Mouse (Mus musculus): ENCODE data around the gene Cyp3a13.
"Not testable (repeated sequence)": the region's sequence is repeated elsewhere in the genome, so short reads cannot be mapped to it uniquely, and the experiment has no call there.

Cyp3a13 gene

DNA sequence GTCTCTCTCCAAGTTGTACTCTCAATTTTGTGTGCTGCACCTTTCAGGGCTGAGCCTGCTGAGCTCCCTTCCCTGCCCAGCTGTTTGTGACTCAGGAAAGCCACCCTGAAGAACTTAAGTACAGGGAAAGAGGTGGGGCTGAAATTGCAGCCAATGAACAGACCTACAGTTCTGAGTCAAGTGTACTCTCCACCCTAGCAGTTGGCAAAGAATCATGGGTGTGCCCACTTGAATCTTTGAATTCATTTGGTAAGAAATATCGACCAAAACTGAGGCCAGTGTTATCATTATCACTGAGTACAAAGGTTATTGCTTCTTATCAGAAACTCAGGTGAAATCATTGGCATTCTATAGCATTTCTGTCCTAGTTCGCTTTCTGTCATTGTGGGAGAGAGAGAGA lies at the start of gene Cyp3a13:
Gene Cyp3a13, minus strand, starts transcription at position 88 of the 400 bp plus-strand sequence.
- DNase-seq (ENCODE audit: inconsistent ontology term) = no peak

GRCm38 (mm10) chr5:137966492-137966891 lies 45.1 kb upstream of the Cyp3a13 start:
- no peak for DNase-seq (ENCODE audit: inconsistent ontology term)

DNA sequence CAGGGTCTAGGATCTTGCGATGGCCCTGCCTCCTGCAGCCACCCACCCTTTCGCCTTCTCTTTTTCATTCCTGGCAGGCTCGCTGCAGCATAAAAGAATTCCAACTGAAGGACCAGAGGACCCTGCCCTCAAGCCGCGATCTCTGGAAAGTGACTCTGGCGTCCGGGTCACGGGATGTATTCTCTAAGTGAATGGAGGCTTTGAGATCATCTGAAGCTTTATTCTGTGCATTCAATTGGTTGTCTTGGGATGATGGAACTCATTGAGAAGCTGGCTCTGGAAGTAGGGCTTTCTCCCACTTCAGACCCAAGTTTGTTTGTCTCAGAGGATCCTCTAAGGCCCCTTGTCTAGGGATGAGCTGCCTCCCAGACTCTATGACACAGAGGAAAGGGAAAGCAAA lies 41.5 kb upstream of the Cyp3a13 start, which contains the start of gene Gjc3:
Gene Gjc3, minus strand, starts transcription at position 154 of the 400 bp plus-strand sequence.
- DNase-seq (ENCODE audit: inconsistent ontology term) = no peak

- no peak for DNase-seq (ENCODE audit: inconsistent ontology term)
These were observed 35.0 kb upstream of the Cyp3a13 start for GRCm38 (mm10) chr5:137956404-137956803.

DNA sequence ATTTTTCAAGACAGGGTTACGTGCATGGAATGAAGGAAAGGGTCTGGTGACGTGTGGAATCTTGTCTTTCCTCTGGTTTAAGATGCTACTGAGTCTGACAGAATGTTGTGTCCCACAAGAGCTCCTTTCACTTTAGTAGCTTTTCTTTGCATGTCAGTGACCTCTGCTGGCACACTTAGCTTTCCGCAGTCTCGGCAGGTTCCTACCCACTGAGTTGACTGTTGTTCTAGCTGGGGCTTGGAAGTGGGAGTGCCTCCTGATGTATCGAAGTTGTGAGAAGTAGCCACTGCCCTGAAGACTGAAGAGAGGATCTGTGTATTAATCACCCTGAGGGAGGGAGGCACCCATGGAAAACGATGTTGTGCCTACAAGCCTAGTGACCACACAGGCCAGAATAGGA lies 29.8 kb upstream of the Cyp3a13 start:
- DNase-seq (ENCODE audit: inconsistent ontology term) = no peak

GRCm38 (mm10) chr5:137947303-137947702 lies 25.9 kb upstream of the Cyp3a13 start:
- DNase-seq (ENCODE audit: inconsistent ontology term) = no peak

GRCm38 (mm10) chr5:137943133-137943532 lies 21.7 kb upstream of the Cyp3a13 start:
- DNase-seq (ENCODE audit: inconsistent ontology term) = no peak

GRCm38 (mm10) chr5:137940948-137941347 lies 19.5 kb upstream of the Cyp3a13 start:
- DNase-seq (ENCODE audit: inconsistent ontology term) = no peak

DNA sequence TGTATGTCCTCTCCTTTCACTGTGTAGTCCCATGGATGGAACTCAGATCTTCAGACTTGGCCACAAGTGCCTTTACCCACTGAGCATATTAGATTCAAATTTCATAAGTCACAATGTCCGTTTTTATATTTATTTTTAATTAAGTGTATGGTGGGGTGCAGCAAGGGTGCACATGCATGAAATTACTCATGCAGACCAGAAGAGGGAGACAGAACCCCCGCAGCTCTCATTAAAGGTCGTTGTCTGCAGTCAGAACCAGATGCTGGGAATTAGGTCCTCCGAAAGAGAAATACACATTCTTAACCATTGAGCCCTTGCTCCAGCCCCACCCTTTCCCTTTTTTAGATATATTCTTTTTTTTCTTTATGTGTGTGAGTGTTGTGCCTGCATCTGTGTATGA lies 15.8 kb upstream of the Cyp3a13 start:
- no peak for DNase-seq (ENCODE audit: inconsistent ontology term)

GRCm38 (mm10) chr5:137936486-137936885 lies 15.1 kb upstream of the Cyp3a13 start:
- no peak for DNase-seq (ENCODE audit: inconsistent ontology term)

DNA sequence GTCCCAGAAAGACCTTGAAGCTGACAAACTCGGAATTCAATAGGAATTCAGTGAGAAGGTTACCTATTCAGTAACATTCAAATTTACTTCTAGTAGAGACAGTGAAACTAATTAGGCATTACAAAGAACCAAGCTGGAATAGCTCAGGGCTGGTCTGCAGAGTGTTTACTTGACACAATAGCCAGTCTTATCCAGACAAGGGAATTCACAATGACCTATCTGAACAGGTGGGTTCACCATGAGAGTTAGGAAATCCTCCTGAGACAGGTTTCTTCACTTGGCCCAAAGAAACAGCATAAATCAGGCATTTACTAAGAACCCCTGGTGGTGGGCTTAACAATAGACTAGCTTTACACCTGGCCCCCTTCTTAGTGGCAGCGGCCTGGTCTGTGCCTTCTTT lies 12.5 kb upstream of the Cyp3a13 start:
- not testable (repeated sequence) for DNase-seq (ENCODE audit: inconsistent ontology term)

DNA sequence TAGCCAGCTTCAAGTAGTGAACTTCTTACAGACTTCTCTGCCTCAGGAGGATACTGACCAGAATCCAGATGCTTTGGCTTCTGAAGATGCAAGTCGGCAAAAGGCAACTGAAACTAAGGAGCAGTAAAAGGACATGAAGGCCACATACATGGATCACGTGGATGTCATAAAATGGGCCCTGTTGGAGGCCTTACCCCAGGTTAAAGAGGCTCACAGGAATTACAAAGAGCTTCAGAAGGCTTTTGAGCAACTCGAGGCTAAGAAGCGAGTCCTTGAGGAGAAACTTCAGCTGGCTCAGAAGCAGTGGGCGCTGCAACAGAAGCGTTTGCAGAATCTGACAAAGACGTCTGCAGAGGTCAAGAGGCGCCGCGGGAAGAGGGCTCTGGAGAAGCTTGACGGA lies 7.0 kb upstream of the Cyp3a13 start:
- no peak for DNase-seq (ENCODE audit: inconsistent ontology term)

- DNase-seq (ENCODE audit: inconsistent ontology term) = no peak
These were observed 752 bp upstream of the Cyp3a13 start for GRCm38 (mm10) chr5:137922171-137922570.

GRCm38 (mm10) chr5:137915550-137915949 lies 5.9 kb downstream of the Cyp3a13 start:
- DNase-seq (ENCODE audit: inconsistent ontology term) = no peak

- DNase-seq (ENCODE audit: inconsistent ontology term) = no peak
These were observed 6.9 kb downstream of the Cyp3a13 start for GRCm38 (mm10) chr5:137914508-137914907.

GRCm38 (mm10) chr5:137909564-137910262 lies 11.7 kb downstream of the Cyp3a13 start:
- DNase-seq (ENCODE audit: inconsistent ontology term) = no peak

DNA sequence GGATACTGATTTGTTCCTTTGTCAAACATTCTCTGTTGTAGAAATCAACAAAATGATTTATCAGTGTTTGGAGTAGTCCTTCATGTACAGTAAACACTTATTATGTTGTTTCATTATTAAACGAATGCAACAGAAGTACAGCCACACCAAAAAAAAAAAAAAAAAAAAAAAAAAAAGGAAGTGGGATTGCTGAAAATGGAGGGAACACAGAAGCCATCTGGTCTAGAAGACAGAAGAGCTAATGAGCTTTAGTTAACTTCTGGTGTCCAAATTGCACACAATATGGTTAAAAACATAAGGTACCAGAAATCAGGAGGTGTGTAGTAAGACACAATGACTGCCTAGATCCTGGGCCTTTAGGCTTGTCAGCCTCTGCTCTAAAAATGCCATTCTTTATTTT lies 23.6 kb downstream of the Cyp3a13 start:
- DNase-seq (ENCODE audit: inconsistent ontology term) = no peak

GRCm38 (mm10) chr5:137892954-137893353 lies 28.5 kb downstream of the Cyp3a13 start:
- DNase-seq (ENCODE audit: inconsistent ontology term) = no peak

DNA sequence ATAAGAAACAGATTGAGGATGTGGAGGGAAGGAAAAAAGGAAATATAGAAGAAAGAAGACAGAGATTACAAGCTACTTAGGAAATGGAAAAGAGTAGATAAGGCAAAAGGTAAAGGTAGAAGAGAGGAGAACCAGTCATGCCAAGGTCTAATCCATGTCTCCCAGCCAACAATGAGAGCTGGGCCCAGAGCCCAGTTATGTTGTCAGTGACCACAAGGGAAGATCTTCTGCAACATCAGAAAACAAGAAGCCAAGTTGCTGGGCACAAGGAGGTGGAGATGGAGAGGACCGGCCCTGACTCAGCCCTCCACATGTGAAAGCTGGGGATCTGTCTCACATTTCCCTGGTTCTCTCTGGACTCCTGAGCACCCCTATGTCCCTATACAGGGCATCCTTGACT lies 33.8 kb downstream of the Cyp3a13 start:
- no peak for DNase-seq (ENCODE audit: inconsistent ontology term)

DNA sequence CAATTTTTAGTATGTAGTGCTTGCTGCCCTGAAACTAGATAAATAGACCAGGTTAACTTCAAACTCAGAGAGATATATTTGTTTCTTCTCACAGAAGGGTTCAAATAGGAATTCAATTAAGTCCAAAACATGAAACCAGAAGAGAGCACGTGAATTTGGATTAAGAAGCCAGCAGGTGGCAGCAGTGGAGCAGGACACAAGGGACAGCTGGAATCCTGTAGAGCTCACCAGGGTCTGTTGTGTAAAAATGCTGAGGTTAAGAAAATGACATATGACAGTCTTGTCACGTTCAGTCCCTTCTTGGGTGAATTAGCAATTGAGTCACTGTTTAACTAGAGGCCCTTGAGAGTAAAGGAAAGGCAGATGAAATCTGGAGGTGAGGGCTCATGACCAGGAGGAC lies 35.5 kb downstream of the Cyp3a13 start:
- DNase-seq (ENCODE audit: inconsistent ontology term) = peak; percentile 33

- DNase-seq (ENCODE audit: inconsistent ontology term) = peak; percentile 23
These were observed 38.1 kb downstream of the Cyp3a13 start for GRCm38 (mm10) chr5:137883345-137883744.

- DNase-seq (ENCODE audit: inconsistent ontology term) = no peak
These were observed 38.5 kb downstream of the Cyp3a13 start for GRCm38 (mm10) chr5:137882922-137883321.

- peak; percentile 12 for DNase-seq (ENCODE audit: inconsistent ontology term)
These were observed 43.6 kb downstream of the Cyp3a13 start for GRCm38 (mm10) chr5:137877860-137878259.

- no peak for DNase-seq (ENCODE audit: inconsistent ontology term)
These were observed 46.4 kb downstream of the Cyp3a13 start for GRCm38 (mm10) chr5:137875054-137875453.
